Mouse (Mus musculus) R1 (cell line): ENCODE measurements around the gene Dmac1.

Experiments used
- DNase-seq: peaks from one replicate; pipeline ENCODE4 v3.0.0-alpha.2; 2018; ENCODE audit warnings: low read depth, low spot score

Gene Dmac1

DNA sequence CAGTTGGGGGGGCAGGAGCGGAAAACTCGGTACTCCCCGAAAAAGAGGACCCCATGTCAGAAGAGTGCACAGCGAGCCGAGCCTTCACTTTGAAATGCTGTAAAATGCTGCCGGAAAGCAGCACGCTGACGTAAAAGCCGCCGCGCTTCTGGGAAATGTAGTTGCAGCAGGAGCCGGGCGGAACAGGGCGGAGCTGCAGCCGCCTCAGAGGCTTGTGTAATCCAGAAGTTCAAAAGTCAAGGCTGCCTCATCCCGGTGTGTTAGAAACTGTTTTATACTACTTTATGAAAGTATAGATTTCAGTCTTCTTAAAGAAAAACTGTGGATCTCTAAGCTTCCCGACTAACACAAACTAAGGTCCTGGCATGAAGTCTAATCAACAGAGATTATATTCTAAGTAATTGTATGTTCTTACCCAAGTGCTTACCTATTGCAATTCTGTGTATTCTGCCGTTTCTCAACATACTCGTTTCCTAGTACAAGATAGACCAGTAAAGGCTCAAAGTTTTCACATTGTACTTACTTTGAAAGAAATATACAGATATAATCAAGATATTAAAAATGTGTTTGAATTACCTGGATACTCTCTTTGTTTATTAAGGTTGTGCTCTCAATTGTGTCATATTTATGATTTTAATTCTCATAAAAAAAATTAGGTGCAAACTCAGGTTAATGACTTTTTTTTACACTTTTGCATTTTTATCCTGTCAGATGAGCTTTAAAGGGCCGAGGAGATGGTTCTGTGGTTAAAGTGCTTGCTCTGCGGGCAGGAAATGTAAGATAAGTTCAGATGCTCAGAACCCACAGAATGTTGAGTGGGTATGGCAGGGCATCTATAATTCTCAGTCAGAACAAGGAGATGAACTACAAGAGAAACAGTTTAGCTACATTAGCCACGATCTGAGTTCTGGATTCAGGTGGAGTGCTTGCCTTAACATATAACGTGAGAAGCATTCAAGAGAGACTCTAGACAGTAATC is at the start of gene Dmac1:
Dmac1 (minus strand) TSS at position 109 of the 979 bp plus-strand sequence.
- peak; percentile 94 for DNase-seq

DNA sequence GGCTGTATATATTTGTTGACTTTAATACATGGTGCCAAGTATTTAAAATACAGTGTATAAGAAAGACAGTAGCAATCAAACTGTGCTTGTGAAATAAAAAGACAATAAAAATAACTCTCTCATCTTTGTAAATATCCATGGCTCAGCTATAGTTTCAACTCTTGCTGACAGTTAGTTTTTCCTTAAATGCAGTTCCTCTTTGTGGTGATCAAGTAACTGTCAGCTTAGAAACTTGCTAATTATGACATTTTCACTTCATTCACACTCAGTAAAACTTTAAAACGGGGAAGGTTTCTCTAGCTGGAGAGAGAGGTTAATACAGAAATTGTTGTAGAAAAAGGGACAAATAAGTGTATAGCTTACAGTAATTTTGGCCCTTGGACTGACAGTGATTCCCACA is 37.3 kb upstream of the Dmac1 start:
- no peak for DNase-seq

DNA sequence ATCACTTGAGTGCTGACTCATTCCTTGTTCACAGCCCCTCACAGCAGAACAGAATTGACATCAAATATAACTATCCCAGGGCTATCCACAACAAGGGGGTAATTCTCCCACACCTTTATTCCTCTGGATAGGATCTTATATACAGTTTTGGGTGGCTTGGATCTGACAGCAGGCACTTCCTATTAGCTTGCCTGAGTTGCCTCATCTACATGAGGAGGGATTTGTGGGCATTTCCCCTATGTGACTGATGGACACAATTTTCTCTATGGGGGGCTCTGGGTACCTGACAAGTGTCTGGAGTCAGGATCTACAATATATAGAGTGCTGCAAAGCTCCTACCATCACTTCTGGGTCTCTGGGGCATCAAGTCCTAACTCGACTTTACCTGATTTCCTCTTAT is 36.9 kb upstream of the Dmac1 start:
- DNase-seq, result no peak

DNA sequence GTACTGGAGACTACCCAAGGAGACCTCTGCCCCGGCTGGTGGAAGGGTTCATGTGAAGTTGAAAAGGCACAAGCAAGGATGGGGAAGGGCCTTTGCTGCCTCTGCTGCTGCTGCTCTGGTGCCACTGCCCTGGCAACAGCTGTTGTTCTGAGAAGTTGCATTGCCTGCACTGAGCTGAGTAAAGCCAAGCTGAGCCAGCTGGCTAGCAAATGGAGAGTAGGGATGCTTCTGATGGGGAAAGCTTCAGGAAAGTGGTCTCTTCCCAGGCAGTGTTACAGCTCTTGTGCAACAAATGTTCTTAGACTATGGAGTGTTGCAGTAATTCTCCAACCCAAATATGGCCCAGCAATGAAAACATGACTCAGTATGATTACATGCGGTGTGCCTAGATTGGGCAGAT is 33.8 kb upstream of the Dmac1 start:
- DNase-seq, result peak; percentile 49

DNA sequence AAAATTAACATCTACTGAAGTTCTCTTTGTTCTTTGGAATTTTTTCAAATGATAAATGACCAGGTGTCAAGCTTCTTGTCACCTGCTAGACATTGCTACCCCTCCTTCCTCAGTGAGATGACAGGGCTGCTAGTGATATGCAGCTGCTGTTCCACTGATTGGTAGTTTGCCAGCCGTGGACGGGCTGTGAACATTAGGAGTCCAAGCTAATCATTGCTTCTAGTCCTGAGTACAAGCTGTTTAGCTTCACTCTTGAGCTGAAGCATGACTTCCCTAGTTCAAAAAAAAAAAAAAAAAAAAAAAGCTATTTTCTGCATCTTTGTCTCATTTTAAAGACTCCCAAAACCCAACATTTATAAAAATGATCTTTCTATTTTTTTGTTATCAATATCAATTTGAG is 33.2 kb upstream of the Dmac1 start:
- DNase-seq, result no peak

DNA sequence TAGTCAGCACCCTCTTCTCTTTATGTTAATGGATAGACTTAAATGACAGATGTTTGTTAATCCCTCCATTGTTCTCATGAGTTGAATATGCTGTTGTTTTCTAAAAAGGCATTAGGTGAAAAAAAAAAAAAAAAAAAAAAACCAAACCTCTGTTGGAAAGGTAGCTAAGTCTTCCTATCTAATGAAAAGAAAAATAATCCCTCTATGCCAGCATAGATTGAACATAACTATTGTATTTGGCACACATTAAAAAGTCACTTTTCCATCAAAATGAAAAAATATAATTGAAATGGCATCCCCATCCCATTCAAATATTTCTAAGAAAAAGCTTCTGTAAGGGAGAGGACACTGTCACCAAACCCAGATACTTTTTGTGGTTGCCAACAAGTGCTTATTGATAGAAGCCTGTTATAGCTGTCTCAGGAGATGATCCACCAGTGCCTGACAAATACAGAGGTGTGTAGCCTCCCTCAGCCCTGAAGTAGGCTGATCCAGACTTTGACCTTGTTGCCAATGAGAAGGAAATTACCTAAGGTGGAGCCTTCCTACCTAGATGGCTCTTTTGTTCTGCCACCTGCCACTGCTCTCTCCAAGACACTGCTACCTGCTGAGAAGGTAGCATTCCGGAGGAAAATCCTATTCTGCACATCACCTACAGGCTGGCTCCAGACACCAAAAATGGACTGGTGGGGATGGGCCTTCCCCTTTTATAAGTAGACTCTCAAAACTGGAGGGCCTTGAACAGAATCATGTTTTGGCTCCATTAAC is 22.3 kb upstream of the Dmac1 start:
- DNase-seq, result peak; percentile 96

DNA sequence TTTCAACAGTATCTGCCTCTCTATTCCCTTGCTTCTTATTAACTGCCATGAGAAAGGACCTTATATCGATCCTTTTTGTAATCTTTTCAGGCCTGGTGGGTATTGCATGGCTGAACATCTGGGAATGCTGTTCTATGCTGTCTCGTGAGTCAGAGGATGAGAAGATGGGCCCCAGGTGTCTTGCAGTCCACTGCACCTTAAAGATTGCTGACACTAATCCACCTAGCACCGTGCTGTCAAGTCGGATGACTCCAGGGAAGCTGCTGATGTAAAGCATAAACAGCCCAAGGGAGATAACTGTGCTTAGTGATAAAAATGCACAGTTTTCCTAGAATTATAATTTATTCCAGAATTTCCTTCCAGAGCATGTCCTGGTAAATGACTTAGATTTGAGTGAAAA is 14.2 kb upstream of the Dmac1 start:
- DNase-seq, result no peak

DNA sequence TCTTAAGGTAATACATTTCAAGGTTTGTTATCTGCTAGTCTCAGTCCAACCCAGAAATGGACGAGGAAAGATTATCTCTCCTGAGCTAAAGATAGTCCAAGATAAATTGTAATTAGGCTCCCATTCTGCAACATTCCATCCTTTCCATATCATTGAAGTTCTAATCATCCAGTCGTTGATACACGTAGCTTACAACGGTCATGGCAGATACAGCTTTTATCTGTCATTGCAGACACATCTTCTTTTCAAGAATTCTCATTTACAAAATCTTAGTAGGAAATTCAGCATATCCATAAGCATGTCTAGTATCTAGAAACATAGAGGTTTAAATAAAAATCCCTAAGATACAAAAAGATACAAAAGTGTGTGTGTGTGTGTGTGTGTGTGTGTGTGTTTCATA is 13.0 kb upstream of the Dmac1 start:
- DNase-seq, result no peak

DNA sequence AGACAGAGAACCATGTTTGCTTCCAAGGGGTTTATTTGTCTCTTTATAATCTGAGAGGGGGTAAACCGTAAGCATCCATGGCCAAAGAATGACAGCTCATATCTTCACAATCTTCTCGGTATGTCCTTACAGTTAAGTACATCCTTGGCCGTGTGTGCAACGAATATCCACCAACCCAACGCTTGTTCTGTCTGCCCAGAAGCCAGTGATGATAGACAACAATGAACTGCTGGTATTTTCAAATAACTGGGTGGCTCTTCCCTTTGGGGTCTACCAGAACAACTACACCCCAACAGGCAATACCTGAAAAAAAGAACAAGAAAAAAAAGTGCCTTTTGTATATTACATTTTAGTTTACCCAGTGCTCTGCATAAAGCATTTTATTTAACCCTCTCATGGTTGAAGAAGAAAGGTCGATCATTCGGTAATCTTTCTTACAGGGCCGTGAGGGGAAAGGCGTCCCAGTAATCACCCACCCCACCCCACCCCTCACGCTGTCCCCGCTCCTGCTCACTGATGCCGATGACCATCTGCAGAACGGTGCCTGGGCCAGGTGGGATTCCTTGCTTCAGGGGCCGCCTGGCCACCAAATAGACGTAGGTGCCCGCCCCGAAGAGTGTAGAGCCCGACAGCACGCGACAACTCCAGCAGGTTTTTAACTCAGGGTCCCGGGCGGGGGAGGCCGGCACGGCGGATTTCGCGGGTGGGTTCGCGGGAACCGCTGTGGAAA is 473 bp downstream of the Dmac1 start:
- no peak for DNase-seq

DNA sequence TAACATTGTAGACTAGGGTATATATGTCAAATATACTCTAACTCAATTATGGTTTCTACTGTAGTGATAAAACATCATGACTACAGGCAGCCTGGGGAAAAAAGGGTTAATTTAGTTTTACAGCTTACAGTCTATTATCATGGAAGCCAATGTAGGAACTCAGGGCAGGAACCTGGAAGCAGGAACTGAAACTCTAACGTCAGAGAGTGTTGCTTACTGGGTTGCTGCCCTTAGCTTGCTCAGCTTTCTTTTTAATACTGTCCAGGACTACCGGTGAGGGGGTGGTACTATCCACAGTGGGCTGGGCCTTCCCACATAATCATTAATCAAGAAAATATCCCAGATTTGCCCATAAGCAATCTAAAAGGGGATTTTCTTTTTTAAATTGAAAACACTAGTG is 2.4 kb downstream of the Dmac1 start:
- DNase-seq, result no peak

DNA sequence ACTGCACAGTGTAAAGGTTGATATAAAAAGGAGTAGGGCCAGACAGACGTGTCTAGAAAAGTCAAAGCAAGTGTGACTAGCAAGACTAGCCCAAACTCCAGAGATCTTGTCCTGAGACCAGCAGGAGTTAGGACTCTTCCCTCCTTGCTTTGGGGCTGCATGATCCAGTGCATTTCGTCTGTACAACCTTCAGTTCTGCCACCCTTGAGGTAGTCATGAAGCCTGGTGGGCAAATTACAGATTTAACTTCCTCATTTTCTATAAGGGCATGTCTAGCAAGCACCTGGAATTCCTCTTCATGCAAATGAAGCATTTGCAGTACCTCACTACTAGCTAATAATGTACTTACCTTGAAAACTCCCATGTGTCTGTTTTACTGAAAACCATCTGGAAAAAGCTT is 10.2 kb downstream of the Dmac1 start:
- DNase-seq, result peak; percentile 32

DNA sequence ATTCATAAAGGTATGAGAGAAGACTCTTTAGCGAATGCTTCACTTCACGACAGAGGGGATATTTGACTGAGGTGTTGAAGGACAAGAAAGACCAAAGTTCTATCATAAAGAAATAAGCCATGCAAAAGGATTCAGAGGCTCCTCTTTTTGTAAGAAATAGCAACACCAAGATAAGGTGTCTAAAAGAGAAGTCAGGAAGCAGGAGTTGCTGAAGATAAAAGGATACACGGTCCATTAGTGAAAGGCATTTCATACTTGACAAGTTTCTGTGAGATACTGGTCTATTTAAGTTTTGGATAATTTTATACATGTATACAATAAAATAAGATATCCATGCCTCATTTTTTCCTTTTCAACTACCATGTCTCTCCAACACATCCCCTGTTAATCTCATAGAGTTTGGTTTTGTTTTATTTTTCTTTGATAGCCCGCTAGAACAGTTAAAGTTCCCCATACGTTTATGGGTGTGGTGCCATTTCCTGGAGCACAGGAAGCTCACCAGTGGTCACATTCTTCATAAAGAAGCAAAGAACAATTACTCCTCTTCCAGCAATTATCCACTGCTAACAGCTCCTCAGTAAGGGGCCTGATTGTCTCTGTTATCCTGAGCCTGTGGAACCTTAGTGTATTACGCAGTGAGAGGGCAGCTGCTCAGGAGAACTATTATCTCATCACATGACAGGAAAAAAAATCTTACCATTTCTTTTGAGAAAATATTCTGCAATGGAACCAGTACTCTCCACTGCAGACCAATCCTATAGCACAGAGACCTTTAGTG is 11.1 kb downstream of the Dmac1 start:
- DNase-seq, result peak; percentile 95

DNA sequence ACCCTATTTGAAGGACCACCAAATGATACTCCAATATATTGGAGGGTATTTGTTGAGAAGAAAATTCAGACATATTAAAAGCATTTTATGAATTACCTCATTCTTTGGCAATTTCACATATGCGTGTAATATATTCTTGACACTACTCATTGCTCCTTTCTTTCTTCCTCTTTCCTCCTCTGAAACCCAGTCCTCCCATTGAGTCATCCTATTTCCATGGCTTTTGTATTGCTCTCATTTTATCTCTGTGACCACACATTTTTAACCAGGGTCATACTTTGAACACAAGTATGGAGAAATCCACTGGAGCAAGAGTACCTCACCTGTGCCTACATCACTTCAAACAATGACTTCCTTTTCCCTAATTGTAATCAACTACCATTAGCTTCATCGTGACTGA is 13.9 kb downstream of the Dmac1 start:
- no peak for DNase-seq

DNA sequence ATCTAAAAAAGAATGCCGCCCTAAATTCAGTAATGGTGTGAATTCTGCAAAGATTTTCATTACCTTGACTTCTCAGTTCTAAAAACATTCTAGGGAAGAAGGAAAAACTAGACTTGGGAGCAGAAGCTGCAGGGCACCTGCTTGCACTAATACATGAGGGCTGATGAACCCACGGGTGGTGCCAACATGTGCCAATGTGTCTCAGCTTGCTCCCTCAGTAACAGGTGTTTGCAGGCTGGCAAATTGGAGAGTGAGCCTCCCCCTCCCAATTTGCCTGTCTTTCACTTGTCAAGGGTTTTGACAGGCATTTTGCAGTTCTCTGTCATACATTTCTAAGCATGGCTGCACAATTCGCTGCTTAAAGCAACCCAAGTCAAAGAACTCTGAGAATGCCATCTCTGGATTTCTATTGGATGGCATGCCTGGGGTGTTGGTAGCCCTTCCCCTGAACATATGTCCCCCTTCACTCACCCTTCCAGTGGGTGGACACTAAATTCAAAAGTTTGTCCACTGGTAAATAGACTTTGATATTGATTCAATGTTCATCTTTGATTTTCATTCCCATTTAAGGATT is 14.5 kb downstream of the Dmac1 start:
- no peak for DNase-seq

DNA sequence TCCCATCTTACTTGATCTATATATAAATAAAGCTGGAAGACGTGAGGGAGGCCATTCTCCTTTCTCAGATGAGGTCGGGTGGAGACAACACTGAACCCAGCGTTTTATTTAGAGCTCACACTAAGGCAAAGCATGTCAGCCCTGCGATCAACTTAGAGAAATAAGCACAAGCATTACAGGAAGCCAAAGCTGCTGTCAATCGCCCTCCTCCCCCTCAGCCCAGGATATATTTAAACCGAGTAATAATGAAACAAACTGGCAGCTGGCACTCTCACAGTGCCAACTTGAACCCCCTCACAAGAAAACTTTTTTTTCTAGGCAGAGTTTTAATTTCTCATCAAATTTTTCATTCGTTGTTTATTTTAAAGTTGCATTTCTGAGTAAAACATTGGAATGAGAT is 15.7 kb downstream of the Dmac1 start:
- DNase-seq, result no peak

DNA sequence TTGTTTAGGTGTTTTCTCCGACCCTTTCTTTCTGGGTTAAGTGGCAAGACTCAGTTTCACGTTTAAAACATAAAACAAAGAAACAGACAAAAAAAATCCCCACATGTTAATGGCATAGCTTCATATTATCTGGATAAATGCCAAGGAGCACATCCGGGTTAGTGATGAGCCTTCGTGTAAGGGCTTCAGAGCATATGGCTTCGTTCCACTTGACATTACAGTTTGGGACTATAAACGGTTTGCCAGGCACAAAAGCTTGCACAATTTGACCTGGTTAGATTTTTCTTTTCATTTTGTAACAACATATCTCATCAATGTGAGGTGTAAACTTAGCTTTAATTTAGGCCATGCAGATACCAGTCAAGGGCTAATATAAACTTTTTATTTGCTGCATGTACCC is 17.9 kb downstream of the Dmac1 start:
- no peak for DNase-seq

DNA sequence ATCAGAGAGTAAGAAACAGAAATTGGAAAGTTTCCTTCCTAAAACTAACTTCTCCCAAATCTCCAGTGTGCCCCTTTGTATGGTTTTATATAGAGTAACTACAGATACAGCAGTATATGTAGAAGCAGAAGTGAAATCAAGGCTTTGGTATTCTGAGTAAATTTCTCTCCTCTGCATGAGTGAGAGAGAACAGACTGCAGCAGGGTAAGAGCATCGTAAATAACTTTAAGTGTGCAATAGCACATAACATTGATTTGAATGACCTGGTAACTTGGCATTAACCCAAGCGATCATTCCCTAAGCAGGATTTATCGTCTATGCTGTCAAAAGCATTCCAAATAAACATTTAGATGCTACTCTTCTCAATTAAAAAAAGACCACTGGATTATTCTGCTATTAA is 18.7 kb downstream of the Dmac1 start:
- no peak for DNase-seq

DNA sequence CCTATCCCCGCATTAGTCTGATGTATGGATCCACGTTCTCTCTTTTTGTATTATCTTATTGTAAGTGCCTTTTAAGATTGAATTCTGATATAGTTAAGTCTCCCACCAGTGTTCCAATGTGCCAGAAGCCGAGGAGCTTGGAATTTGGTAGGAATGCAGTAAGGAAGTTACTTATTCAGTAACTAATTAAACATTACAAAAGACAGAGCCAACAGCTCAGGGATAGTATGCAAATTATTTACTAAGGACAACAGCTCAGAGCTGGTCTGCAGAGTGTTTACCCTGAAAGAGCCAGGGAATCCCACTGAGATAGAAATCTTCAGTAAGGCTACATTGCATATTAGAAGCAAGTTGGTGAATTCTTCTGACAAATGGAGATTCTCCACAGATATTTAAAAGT is 43.5 kb downstream of the Dmac1 start:
- peak; percentile 89 for DNase-seq
